Mouse (Mus musculus) monocyte, adult 2 months (primary cell): ENCODE data around the gene Pank3.

ENCODE experiments used
- DNase-seq, 2 experiments: peaks; one replicate each; pipeline ENCODE4 v3.0.0; 2022; ENCODE audit warnings: low spot score in 2 of 2, low read depth in 1 of 2

Gene Pank3

GRCm38 (mm10) chr11:35769188-35769745 lies at the start of gene Pank3:
TSS of gene Pank3 (plus strand) at chr11:35769484.
- DNase-seq: peak; percentile 86 to 90

- no peak for DNase-seq
These were observed 45.4 kb upstream of the Pank3 start for GRCm38 (mm10) chr11:35723876-35724275.

DNA sequence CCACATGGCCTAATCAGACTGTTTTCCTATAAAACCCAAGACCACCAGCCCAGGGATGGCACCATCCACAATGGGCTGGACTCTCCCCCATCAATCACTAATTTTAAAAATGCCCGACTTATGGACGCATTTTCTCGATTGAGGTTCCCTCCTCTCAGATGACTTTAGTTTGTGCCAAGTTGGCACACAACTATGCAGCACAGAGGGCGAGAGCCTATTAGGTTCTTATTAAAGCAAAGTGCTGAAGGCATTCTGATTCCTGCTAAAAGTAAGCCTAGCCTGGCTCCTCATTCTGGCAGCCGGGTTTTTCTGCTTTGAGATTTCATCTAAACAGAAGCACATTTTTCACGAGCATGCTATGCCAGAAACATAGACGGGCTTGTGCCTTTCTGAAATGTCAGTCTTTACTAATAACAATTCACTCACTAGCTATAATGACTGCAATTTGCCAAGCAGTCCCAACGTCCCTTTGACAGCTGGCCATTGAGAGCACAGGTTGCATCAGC lies 42.9 kb upstream of the Pank3 start:
- DNase-seq: no peak

- no peak for DNase-seq
These were observed 41.1 kb upstream of the Pank3 start for GRCm38 (mm10) chr11:35728200-35728599.

GRCm38 (mm10) chr11:35729186-35729585 lies 40.1 kb upstream of the Pank3 start:
- DNase-seq: no peak

DNA sequence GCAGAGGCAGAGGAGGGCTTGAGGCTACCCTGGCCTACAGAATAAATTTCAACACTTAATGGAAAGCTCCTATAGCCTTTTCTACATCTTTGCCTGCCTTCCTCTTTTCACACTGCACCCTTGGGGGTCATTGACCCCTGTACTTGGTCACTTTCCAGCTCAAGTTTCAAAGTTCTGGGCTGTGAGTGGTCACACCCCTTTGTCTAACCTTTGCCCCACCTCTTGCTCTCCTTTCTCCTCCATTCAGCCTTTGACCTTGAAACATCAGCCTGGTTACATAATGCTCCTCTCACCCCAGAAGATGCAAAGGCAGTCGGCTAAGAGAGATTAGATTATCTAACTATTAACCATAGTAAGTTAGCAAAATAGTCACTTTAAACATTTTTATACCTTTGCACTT lies 36.9 kb upstream of the Pank3 start:
- DNase-seq: no peak

DNA sequence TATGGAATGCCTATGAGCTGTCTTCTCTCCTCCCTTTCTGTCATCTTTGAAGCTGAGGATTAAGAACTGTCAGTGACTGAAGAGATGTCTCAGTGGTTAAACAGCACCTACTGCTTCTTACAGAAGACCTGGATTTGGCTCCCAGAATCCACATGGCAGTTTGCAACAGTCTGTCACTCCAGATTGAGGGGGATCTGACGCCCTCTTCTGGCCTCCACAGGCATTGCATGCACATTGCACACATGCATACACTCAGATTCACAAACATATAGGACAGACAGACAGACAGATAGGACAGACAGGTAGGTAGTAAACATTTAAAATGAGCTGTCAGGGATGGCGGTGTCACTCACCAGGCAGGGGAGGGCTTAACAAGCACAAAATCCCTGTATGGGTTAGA lies 32.5 kb upstream of the Pank3 start:
- no peak for DNase-seq

- DNase-seq: no peak
These were observed 32.0 kb upstream of the Pank3 start for GRCm38 (mm10) chr11:35737262-35737661.

DNA sequence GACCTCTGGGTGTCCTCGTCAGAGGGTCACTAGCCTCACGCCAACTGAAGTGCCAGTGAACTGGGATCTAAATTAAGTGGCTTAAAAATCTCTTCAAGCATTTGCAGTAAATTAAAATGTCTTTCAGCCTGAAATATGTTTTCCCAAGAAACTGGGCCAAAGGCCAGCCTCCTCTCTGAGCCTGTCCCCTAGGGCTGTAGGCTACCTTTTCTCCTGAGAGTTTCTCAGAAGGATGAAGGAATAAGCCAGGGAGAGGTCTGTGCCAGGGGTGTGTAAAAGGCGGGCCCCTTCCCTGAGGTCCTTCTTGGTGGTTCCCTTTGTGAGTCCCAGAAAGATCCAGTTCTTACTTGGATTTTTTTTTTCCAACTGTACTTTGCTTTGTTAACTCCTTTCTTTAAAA lies 31.2 kb upstream of the Pank3 start:
- no peak for DNase-seq

- no peak for DNase-seq
These were observed 25.7 kb upstream of the Pank3 start for GRCm38 (mm10) chr11:35743586-35743985.

DNA sequence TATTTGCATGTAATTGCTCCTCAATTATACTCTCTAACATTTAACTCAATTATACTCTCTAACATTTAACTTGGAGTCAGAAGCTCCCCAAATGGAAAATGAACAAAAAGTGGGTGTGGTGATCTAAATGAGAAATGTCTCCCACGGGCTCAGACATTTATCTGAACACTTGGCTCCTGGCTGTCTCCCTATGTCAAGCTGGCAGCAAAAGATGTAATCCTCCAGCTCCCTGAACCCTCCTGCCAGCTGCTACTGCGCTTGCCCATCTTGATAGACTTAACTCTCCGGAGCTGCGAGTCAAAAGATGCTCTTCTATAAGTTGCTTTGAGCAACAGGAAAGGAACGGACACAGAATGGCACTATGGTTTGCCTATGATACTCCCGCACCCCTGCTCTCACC lies 24.7 kb upstream of the Pank3 start:
- no peak for DNase-seq

GRCm38 (mm10) chr11:35750578-35750977 lies 18.7 kb upstream of the Pank3 start:
- DNase-seq: peak; percentile 26 to 34

DNA sequence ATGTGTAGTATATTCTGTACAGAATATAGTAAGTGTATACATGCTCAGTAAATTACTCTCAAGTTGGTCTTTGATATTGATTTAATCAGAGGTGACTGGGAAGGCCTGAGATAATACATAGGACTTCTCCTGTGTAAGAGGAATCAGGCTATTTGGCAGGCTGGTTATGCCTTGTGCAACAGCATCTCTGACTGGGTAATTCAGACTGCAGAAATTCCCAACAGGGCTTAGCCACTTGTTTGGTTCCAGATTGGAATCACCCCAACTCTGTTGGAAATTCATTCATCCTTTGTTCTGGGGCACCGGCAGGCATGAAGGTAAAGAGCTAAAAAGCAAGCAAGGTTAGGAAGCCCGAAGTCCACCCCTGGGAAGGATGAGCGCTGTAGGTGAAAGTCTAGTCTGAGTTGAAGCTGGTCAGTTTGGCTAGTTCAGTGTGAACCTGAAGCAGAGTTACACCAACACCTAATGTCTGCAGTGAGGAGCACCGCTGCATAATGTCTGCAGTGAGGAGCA lies 14.3 kb upstream of the Pank3 start:
- no peak for DNase-seq

GRCm38 (mm10) chr11:35755546-35755945 lies 13.7 kb upstream of the Pank3 start:
- DNase-seq: no peak

GRCm38 (mm10) chr11:35756411-35757303 lies 12.6 kb upstream of the Pank3 start:
- no peak for DNase-seq

DNA sequence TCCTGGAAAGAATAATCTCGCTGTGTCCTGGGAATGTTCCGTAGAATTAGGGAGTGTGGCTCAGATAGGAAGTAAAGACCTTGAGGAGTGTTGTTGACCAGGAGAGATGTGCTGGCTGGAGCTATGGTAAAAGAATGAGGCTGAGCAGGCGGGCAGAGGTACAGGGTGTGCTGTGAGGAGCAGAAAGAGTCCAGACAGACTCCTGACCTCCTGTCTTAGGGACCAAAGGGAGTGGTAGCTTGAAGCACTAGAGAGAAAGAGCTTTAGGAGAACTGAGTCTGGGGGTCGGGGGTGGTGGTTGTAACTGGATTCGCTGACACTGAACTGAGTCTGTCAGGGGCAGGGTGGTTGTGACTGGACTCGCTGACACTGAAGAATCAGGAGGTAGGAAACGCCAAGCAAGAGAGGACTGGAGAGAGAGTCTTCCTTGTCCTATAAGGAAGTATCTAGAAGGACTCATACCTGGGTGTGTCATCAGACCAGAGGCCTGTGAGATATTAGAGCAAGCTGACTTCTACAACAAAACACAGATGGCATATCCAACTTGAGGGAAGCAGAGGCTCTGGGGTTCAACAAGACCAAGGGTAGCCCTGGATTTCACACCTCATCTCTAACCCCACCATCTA lies 9.2 kb upstream of the Pank3 start:
- DNase-seq: no peak

- DNase-seq: no peak
These were observed 8.7 kb upstream of the Pank3 start for GRCm38 (mm10) chr11:35760627-35761003.

DNA sequence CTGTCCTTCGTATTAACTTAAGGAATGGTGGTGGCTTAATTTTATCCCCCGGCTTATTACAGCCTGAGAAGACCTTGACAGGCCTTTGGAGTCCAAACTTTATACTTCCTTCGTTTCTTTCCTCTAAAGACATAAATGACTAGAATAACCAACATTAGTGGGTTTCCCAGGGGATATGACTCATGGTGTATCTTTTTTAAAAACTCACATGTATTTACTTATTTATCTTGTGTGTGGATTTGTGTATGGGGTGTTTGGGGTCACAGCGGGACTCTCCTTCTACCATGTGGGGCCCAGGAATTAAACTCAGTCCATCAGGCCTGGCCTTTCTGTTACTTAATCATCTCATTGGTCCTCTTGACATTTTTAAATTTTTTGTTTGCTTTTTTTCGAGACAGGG lies 2.4 kb upstream of the Pank3 start:
- no peak for DNase-seq

- DNase-seq: no peak
These were observed 608 bp downstream of the Pank3 start for GRCm38 (mm10) chr11:35769746-35770437.

DNA sequence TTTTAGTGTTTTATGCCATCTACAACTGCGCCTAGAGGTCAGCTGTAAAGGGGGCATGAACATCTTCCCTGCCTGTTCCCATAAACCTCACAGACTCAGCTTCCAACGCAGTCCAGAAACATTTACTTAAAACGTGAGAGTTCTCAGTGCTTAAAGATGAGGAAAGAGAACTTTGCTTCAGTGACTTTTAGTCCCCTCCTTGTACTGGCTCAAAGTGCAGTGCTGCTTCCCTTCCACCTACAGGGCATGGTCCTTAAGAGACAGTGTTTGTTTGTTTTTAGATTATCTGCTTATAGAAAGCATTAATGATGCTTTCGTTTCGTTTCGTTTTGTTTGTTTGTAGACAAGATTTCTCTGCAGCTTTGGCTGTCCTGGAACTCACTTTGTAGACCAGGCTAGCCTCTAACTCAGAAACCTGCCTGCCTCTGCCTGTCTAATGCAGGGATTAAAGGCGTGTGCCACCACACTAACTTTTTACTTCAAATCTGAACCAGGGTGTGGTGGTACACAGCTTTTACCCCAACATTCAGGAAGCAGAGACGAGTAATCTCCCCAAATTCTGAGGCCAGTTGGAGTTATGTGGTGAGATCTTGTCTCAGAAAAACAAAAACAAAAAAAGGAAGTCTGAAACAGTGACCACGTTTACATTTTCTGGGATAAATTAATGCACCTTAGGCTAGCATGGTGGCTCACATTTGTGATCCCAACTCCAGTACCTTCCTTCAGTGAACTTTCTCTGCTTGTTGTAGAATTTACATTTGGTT lies 1.6 kb downstream of the Pank3 start:
- no peak for DNase-seq

- no peak for DNase-seq
These were observed 6.3 kb downstream of the Pank3 start for GRCm38 (mm10) chr11:35775606-35776005.
